10 mouse cellular contexts compared by ENCODE assay signal in the genomic region with DNA sequence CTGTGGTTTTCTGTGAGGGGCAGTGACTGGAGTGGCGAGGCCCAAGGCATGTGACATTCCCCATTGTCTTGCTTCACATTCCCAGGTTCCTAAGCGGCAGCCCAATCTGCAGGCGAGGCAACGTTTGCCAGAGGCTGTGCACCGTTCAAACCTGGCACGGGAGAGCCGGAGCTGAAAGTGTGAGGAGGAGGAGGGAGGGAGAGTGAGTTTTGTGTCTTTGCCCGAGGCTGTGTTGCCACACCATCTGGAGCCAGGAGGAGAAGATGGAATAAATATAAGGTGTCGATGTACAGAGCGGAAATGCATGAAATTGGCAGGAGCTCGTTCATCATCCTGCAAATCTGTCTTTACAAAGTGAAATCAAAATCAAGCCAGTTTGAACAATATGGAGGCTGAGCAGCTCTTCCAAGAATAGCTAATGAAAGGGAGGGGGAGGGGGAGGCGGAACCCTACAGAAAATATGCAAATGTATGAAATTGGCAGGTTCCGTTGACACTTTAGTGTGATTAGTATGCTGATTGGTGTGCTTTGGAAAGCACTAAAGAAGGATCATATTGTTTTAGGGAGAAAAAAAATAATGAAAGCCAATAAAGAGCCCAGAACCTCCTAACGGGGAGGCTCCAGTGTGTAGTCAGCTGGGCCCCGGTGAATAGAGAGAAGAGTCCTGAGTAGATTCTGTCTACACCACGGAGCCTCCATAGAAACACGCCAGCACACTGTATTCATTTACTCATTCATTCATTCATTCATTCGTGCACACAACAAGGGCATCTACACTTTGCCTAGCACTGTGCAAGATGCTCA. TPM values are rescaled to one million over a fixed set of nuclear protein-coding genes. Genes with fewer than 3 reads are reported as not detected.
DNase-seq lines count a peak whose midpoint lies in the region.
"Had no signal": no experiment of that assay in that cellular context is flagged by ENCODE, and none has a peak within 500 bp of the region (broad histone marks: within the 10 kb centered on the region; RNA-seq: fewer than 3 reads in every experiment).

No protein-coding gene starts in this region.

- peaks cover 30% of the 10 kb centered on the region for H3K27me3 ChIP-seq in hindbrain, embryonic 10.5 days (ENCODE audit: insufficient read depth, poor library complexity, severe bottlenecking)
- H3K27me3 ChIP-seq in limb, embryonic 10.5 days (ENCODE audit: low read depth, poor library complexity, severe bottlenecking): peaks cover 32% of the 10 kb centered on the region

- H3K27ac ChIP-seq in hindbrain, embryonic 10.5 days: peak overlapping the region; percentile 81
- no peak overlapping the region for H3K27ac ChIP-seq in limb, embryonic 10.5 days
- H3K27ac ChIP-seq: kidney, postnatal 0 days had no signal

- 54% methylated on average over 18 of the region's 18 CpGs for WGBS in hindbrain, embryonic 10.5 days
- 71% methylated on average over 18 of the region's 18 CpGs for WGBS in limb, embryonic 10.5 days

- peaks cover 41% of the 10 kb centered on the region for H3K4me1 ChIP-seq in hindbrain, embryonic 10.5 days (replicated peaks)
- peaks cover 15% of the 10 kb centered on the region for H3K4me1 ChIP-seq in limb, embryonic 10.5 days

- peak; percentile 62 for DNase-seq in retina, postnatal 1 day
- DNase-seq in retina, embryonic 14.5 days (ENCODE audit: low spot score): no peak
- DNase-seq in hindbrain, embryonic 10.5 days (ENCODE audit: low spot score): peak; percentile 55
- DNase-seq in limb, embryonic 10.5 days (ENCODE audit: low spot score): peak; percentile 16
- no peak for DNase-seq in spleen, postnatal 4 days (ENCODE audit: low spot score in 2 of 2)
- DNase-seq in heart, adult 8-10 months (ENCODE audit: low spot score): no peak
- DNase-seq in kidney, postnatal 25 days: no peak
- DNase-seq in heart, postnatal 4 days: no peak

- H3K4me3 ChIP-seq in hindbrain, embryonic 10.5 days: no peak overlapping the region
- H3K4me3 ChIP-seq in limb, embryonic 10.5 days: no peak overlapping the region

- no peaks in the 10 kb centered on the region for H3K9me3 ChIP-seq in hindbrain, embryonic 10.5 days
- H3K9me3 ChIP-seq in limb, embryonic 10.5 days (replicated peaks): no peaks in the 10 kb centered on the region

- no peaks in the 10 kb centered on the region for H3K36me3 ChIP-seq in hindbrain, embryonic 10.5 days
- H3K36me3 ChIP-seq in limb, embryonic 10.5 days: no peaks in the 10 kb centered on the region

RNA-seq across cellular contexts. Expression of gene Il9r, which starts 42.1 kb away (rescaled TPM):
- polyA plus RNA-seq in hindbrain, embryonic 10.5 days (2016; fragmentation: Nextera tagmentation; extraction: Ambion mirVana): not detected in 2 replicates
- not detected in 2 replicates for polyA plus RNA-seq in limb, embryonic 10.5 days (2016; fragmentation: Nextera tagmentation; extraction: Ambion mirVana)
- under 1 TPM in 3 of 4 experiments, not detected in 1; 0.05 to 0.40 (median 0.09) TPM for total RNA-seq in heart, adult 8-10 months (2022)
- total RNA-seq in heart, postnatal 4 days (2021): under 1 TPM; 0.20 to 0.21 TPM
- total RNA-seq: common myeloid progenitor, adult 5-6 weeks had no signal
- polyA plus RNA-seq: kidney, postnatal 0 days had no signal

RNA-seq across cellular contexts. Expression of gene Snrnp25, which starts 47.2 kb away (rescaled TPM):
- 97.6 and 103 TPM in 2 replicates for polyA plus RNA-seq in hindbrain, embryonic 10.5 days (2016; fragmentation: Nextera tagmentation; extraction: Ambion mirVana)
- 115 and 121 TPM in 2 replicates for polyA plus RNA-seq in limb, embryonic 10.5 days (2016; fragmentation: Nextera tagmentation; extraction: Ambion mirVana)
- total RNA-seq in heart, adult 8-10 months (2022): 10 to 100 TPM in 3 of 4 experiments, 1 to 10 TPM in 1; 9.7 to 14.0 (median 11.8) TPM
- total RNA-seq in heart, postnatal 4 days (2021): 10 to 100 TPM; 14.4 to 15.6 TPM

Comparison
In these comparisons a context has a peak if more than half of its experiments do, and no peak if none do; other contexts are left out.
1. DNase-seq: peak in retina, postnatal 1 day (single experiment), hindbrain, embryonic 10.5 days (single experiment) and limb, embryonic 10.5 days (single experiment); none in retina, embryonic 14.5 days (single experiment), spleen, postnatal 4 days (0 of 2), heart, adult 8-10 months (single experiment), kidney, postnatal 25 days (0 of 2) and heart, postnatal 4 days (single experiment).